Mouse (Mus musculus): ENCODE measurements around the gene Ap3s2. TPM values are rescaled to one million over a fixed set of nuclear protein-coding genes. Genes with fewer than 3 reads are reported as not detected.
A peak's percentile ranks its signal among the peaks of the same experiment; 100 is the strongest.

The Ap3s2 gene
- total and polyA plus RNA-seq, 2 experiments from 2014 or later = 36.7 to 38.0 TPM

GRCm38 (mm10) chr7:79935511-79936205 lies 15.2 kb upstream of the Ap3s2 start:
- H3K27ac ChIP-seq (ENCODE audit: low read depth, low read length) = no peak overlapping the region
- peaks cover 16% of the 10 kb centered on the region for H3K4me1 ChIP-seq (ENCODE audit: insufficient read depth)
- no peaks in the 10 kb centered on the region for H3K27me3 ChIP-seq (ENCODE audit: insufficient read depth, low read length)
- peak overlapping the region; percentile 62 for H3K9ac ChIP-seq
- H3K4me3 ChIP-seq (ENCODE audit: low read depth, low read length) = peak overlapping the region; percentile 44
- no peak for TF ChIP-seq CTCF (IDR thresholded peaks at IDR 0.05; ENCODE audit: low read depth)
- DNase-seq (peak; percentile 17), ATAC-seq (peak; percentile 50; the same call in 1 of the 2 replicates)
- peak overlapping the region; percentile 79 for H3K4me2 ChIP-seq (ENCODE audit: low read depth)
- WGBS = 10% methylated on average over 19 of the region's 19 CpGs
- no peaks in the 10 kb centered on the region for H3K9me3 ChIP-seq (ENCODE audit: low read length)
- no peaks in the 10 kb centered on the region for H3K36me3 ChIP-seq (ENCODE audit: insufficient read depth)

- Histone ChIP-seq H3K9ac (peak within 1 kb of the TSS; percentile 62), H3K4me3 (ENCODE audit: low read depth, low read length) (peak within 1 kb of the TSS; percentile 44), H3K4me1 (ENCODE audit: insufficient read depth) (peaks cover 16% of the 10 kb centered on the region), H3K9me3 (ENCODE audit: low read length) (no peaks in the 10 kb centered on the region), H3K27me3 (ENCODE audit: insufficient read depth, low read length) (no peaks in the 10 kb centered on the region), H3K4me2 (ENCODE audit: low read depth) (peak within 1 kb of the TSS; percentile 79), H3K36me3 (ENCODE audit: insufficient read depth) (no peaks in the 10 kb centered on the region), H3K27ac (ENCODE audit: low read depth, low read length) (peak within 1 kb of the TSS; percentile 40)
- peak; percentile 86 for ATAC-seq
- WGBS = 1% methylated on average over 30 of the region's 32 CpGs
- DNase-seq = peak; percentile 63
- TF ChIP-seq CTCF (IDR thresholded peaks at IDR 0.05; ENCODE audit: low read depth) = 0 out of 2 replicates have a peak, but pooled peaks have one; percentile 3
These were observed 14.5 kb upstream of the Ap3s2 start, which contains the start of gene Arpin for GRCm38 (mm10) chr7:79934862-79935510. TSS of gene Arpin (minus strand) at chr7:79935359.

GRCm38 (mm10) chr7:79934461-79934860 lies 14.0 kb upstream of the Ap3s2 start:
- Histone ChIP-seq H3K9me3 (ENCODE audit: low read length) (no peaks in the 10 kb centered on the region), H3K36me3 (ENCODE audit: insufficient read depth) (no peaks in the 10 kb centered on the region), H3K4me2 (ENCODE audit: low read depth) (peak overlapping the region; percentile 79), H3K27me3 (ENCODE audit: insufficient read depth, low read length) (no peaks in the 10 kb centered on the region), H3K4me1 (ENCODE audit: insufficient read depth) (peaks cover 16% of the 10 kb centered on the region), H3K9ac (peak overlapping the region; percentile 62), H3K4me3 (ENCODE audit: low read depth, low read length) (peak overlapping the region; percentile 44), H3K27ac (ENCODE audit: low read depth, low read length) (no peak overlapping the region)
- TF ChIP-seq CTCF (IDR thresholded peaks at IDR 0.05; ENCODE audit: low read depth) = no peak
- no peak for ATAC-seq
- 24% methylated on average over 5 of the region's 5 CpGs for WGBS
- no peak for DNase-seq

- Histone ChIP-seq H3K9ac (no peak overlapping the region), H3K27ac (ENCODE audit: low read depth, low read length) (no peak overlapping the region), H3K4me2 (ENCODE audit: low read depth) (no peak overlapping the region), H3K36me3 (ENCODE audit: insufficient read depth) (peaks cover 19% of the 10 kb centered on the region), H3K4me3 (ENCODE audit: low read depth, low read length) (no peak overlapping the region), H3K9me3 (ENCODE audit: low read length) (no peaks in the 10 kb centered on the region), H3K27me3 (ENCODE audit: insufficient read depth, low read length) (no peaks in the 10 kb centered on the region), H3K4me1 (ENCODE audit: insufficient read depth) (no peaks in the 10 kb centered on the region)
- WGBS = 70% methylated on average over 2 of the region's 2 CpGs
- TF ChIP-seq CTCF (IDR thresholded peaks at IDR 0.05; ENCODE audit: low read depth) = no peak
- ATAC-seq = no peak
- no peak for DNase-seq
These were observed 8.1 kb upstream of the Ap3s2 start for GRCm38 (mm10) chr7:79928516-79929052.

GRCm38 (mm10) chr7:79914556-79914955 lies 5.9 kb downstream of the Ap3s2 start:
- no peaks in the 10 kb centered on the region for H3K9me3 ChIP-seq (ENCODE audit: low read length)
- H3K9ac ChIP-seq = no peak overlapping the region
- H3K27ac ChIP-seq (ENCODE audit: low read depth, low read length) = no peak overlapping the region
- WGBS = 64% methylated on average over 3 of the region's 3 CpGs
- H3K27me3 ChIP-seq (ENCODE audit: insufficient read depth, low read length) = no peaks in the 10 kb centered on the region
- no peak overlapping the region for H3K4me2 ChIP-seq (ENCODE audit: low read depth)
- TF ChIP-seq CTCF (IDR thresholded peaks at IDR 0.05; ENCODE audit: low read depth) = peak; percentile 64
- H3K4me3 ChIP-seq (ENCODE audit: low read depth, low read length) = no peak overlapping the region
- DNase-seq (peak; percentile 48), ATAC-seq (0 out of 2 replicates have a peak, but pooled peaks have one; percentile 36)
- H3K36me3 ChIP-seq (ENCODE audit: insufficient read depth) = peaks cover 13% of the 10 kb centered on the region
- 0 out of 2 replicates have a peak, but pooled peaks cover 1% of the 10 kb centered on the region for H3K4me1 ChIP-seq (ENCODE audit: insufficient read depth)

GRCm38 (mm10) chr7:79907356-79907755 lies 13.1 kb downstream of the Ap3s2 start:
- no peak for DNase-seq
- ATAC-seq = no peak
- no peaks in the 10 kb centered on the region for H3K4me1 ChIP-seq (ENCODE audit: insufficient read depth)
- no peak overlapping the region for H3K27ac ChIP-seq (ENCODE audit: low read depth, low read length)
- H3K9ac ChIP-seq = no peak overlapping the region
- H3K27me3 ChIP-seq (ENCODE audit: insufficient read depth, low read length) = no peaks in the 10 kb centered on the region
- H3K4me3 ChIP-seq (ENCODE audit: low read depth, low read length) = no peak overlapping the region
- H3K4me2 ChIP-seq (ENCODE audit: low read depth) = no peak overlapping the region
- no peak for TF ChIP-seq CTCF (IDR thresholded peaks at IDR 0.05; ENCODE audit: low read depth)
- H3K36me3 ChIP-seq (ENCODE audit: insufficient read depth) = peaks cover 57% of the 10 kb centered on the region
- no peaks in the 10 kb centered on the region for H3K9me3 ChIP-seq (ENCODE audit: low read length)
- WGBS = 71% methylated on average over 2 of the region's 2 CpGs

GRCm38 (mm10) chr7:79906914-79907313 lies 13.5 kb downstream of the Ap3s2 start:
- H3K27me3 ChIP-seq (ENCODE audit: insufficient read depth, low read length) = no peaks in the 10 kb centered on the region
- no peak overlapping the region for H3K4me2 ChIP-seq (ENCODE audit: low read depth)
- DNase-seq = no peak
- H3K9me3 ChIP-seq (ENCODE audit: low read length) = no peaks in the 10 kb centered on the region
- TF ChIP-seq CTCF (IDR thresholded peaks at IDR 0.05; ENCODE audit: low read depth) = no peak
- no peak overlapping the region for H3K4me3 ChIP-seq (ENCODE audit: low read depth, low read length)
- no peak for ATAC-seq
- H3K9ac ChIP-seq = no peak overlapping the region
- peaks cover 61% of the 10 kb centered on the region for H3K36me3 ChIP-seq (ENCODE audit: insufficient read depth)
- no peaks in the 10 kb centered on the region for H3K4me1 ChIP-seq (ENCODE audit: insufficient read depth)
- 94% methylated on average over 3 of the region's 3 CpGs for WGBS
- H3K27ac ChIP-seq (ENCODE audit: low read depth, low read length) = no peak overlapping the region

Measured in forebrain, postnatal 0 days (tissue).